Mouse (Mus musculus) cerebellum, adult 11 months (tissue): ENCODE data around the gene Gabra5.

Experiments
- DNase-seq: peaks from one replicate; pipeline ENCODE4 v3.0.0; 2022

Gene Gabra5

DNA sequence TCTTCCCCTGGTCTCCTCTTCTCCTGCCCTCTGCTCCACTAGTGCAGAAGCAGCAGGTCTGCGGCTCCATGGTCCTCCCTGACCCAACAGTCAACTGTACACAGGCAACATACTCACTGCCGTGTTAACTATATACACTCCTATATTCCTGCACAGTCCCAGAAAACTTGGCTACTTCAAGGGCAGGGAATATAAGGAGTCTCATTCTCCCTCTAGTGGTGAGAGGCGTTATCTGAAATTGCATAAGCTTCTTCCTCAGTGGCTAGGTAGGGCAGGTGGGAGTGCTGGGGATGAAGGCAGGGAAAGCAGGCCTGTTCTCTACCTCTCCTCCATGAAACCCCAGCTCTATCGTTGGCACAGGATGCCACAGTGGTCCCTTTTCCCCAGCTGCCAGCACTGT, 125.7 kb downstream of the Gabra5 start:
- DNase-seq, result no peak

- no peak for DNase-seq
These were observed 143.9 kb downstream of the Gabra5 start for GRCm38 (mm10) chr7:57366013-57366390.

DNA sequence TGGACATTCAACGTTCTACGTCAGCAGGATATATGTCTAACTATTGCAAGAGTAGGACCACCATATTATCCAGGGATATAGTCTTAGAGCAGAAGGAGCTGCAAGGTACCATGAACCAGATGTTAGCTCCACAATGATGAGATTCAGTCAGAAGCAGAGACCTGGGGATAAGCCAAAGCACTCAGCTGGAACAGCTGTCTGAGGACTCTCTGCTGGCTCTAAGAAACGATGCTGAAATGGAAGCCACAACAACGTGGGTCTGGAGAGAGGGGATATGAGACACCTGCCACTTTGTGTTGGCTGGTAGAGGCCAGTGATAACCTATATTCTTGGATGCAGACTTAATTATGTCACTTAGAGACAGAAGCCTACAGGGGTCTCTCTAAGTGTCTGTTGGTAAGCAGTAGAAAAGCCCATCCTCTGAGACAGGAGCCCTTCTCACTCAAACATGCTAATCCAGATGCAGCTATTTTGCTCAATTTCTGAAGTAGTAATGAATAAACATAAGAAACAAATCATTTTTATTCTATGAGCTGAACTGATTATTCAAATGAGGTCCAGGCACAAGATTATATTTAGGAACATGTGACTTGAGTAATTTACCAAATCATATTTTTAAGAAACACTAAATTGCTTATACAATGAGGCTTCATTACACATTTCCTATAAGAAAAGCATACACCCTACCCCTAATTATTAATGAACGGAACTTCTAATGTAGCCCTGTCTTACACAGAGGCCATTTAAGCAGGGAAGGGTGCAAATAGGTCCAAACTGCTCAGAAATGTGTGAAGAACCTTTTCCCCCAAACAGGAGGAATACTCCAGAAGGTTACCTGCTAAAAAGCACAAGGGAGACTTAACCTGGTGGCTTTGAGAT, 144.5 kb downstream of the Gabra5 start:
- no peak for DNase-seq

- no peak for DNase-seq
These were observed 146.0 kb downstream of the Gabra5 start for GRCm38 (mm10) chr7:57363812-57364211.

- no peak for DNase-seq
These were observed 151.9 kb downstream of the Gabra5 start for GRCm38 (mm10) chr7:57357871-57358540.
